ENCODE assay signal across 27 mouse cellular contexts in genomic region chr6:49166318-49166717, GRCm38 (mm10). TPM values are rescaled to one million over a fixed set of nuclear protein-coding genes. Genes with fewer than 3 reads are reported as not detected.
DNase-seq lines count a peak whose midpoint lies in the region; ATAC-seq and TF ChIP-seq lines count a peak whose summit lies in the region.
"Had no signal": no experiment of that assay in that cellular context is flagged by ENCODE, and none has a peak within 500 bp of the region (broad histone marks: within the 10 kb centered on the region; RNA-seq: fewer than 3 reads in every experiment).

No protein-coding gene starts in this region.

- H3K9me3 ChIP-seq in hindbrain, embryonic 13.5 days: no peaks in the 10 kb centered on the region
- no peaks in the 10 kb centered on the region for H3K9me3 ChIP-seq in hindbrain, embryonic 10.5 days
- H3K9me3 ChIP-seq in E14TG2a.4 (ENCODE audit: low read length): no peaks in the 10 kb centered on the region
- H3K9me3 ChIP-seq: embryonic facial prominence, embryonic 10.5 days; embryonic facial prominence, embryonic 13.5 days; forebrain, embryonic 10.5 days; forebrain, embryonic 13.5 days; hindbrain, embryonic 15.5 days; intestine, embryonic 15.5 days had no signal

- H3K4me3 ChIP-seq in hindbrain, embryonic 13.5 days: no peak overlapping the region
- no peak overlapping the region for H3K4me3 ChIP-seq in hindbrain, embryonic 10.5 days
- H3K4me3 ChIP-seq in liver, adult 2 months (ENCODE audit: insufficient read depth, low read depth, low read length): no peak overlapping the region
- H3K4me3 ChIP-seq in E14TG2a.4 (replicated peaks; ENCODE audit: low read length): peak overlapping the region; percentile 27; the same call in 1 of the 2 replicates
- H3K4me3 ChIP-seq: embryonic facial prominence, embryonic 10.5 days; embryonic facial prominence, embryonic 13.5 days; erythroblast, embryonic 14.5 days; forebrain, embryonic 10.5 days; forebrain, embryonic 13.5 days; hindbrain, embryonic 15.5 days; intestine, embryonic 15.5 days had no signal

- no peak for TF ChIP-seq CTCF in liver, adult 2 months (IDR thresholded peaks at IDR 0.05; ENCODE audit: low read depth, low read length)
- no peak for TF ChIP-seq CTCF in E14TG2a.4 (conservative IDR thresholded peaks at IDR 0.05; ENCODE audit: low read length)

- no peak for ATAC-seq in hindbrain, embryonic 13.5 days (ENCODE audit: low FRiP score)
- ATAC-seq: forebrain, embryonic 13.5 days; forebrain, embryonic 16.5 days; intestine, embryonic 15.5 days had no signal

- no peak for TF ChIP-seq POLR2A in liver, adult 2 months (IDR thresholded peaks at IDR 0.05; ENCODE audit: extremely low read depth, insufficient read depth, low read length)

- no peak overlapping the region for H3K4me2 ChIP-seq in hindbrain, embryonic 13.5 days
- H3K4me2 ChIP-seq: embryonic facial prominence, embryonic 13.5 days; forebrain, embryonic 13.5 days; heart, embryonic 11.5 days; hindbrain, embryonic 15.5 days; intestine, embryonic 15.5 days had no signal

- no peak overlapping the region for H3K9ac ChIP-seq in hindbrain, embryonic 13.5 days
- H3K9ac ChIP-seq in liver, adult 2 months (ENCODE audit: low read depth, low read length): no peak overlapping the region
- H3K9ac ChIP-seq: embryonic facial prominence, embryonic 13.5 days; forebrain, embryonic 13.5 days; hindbrain, embryonic 15.5 days; intestine, embryonic 15.5 days had no signal

- 88% methylated on average over 8 of the region's 8 CpGs for WGBS in hindbrain, embryonic 13.5 days
- 86% methylated on average over 8 of the region's 8 CpGs for WGBS in hindbrain, embryonic 10.5 days
- WGBS in liver, adult 2 months: 23% methylated on average over 8 of the region's 8 CpGs

- H3K36me3 ChIP-seq in hindbrain, embryonic 13.5 days: no peaks in the 10 kb centered on the region; the same call in 1 of the 2 replicates
- peaks cover 24% of the 10 kb centered on the region for H3K36me3 ChIP-seq in hindbrain, embryonic 10.5 days
- H3K36me3 ChIP-seq in liver, adult 2 months (ENCODE audit: control insufficient read depth, insufficient read depth, low read length): no peaks in the 10 kb centered on the region
- 0 out of 2 replicates have a peak, but pooled peaks cover 10% of the 10 kb centered on the region for H3K36me3 ChIP-seq in E14TG2a.4 (ENCODE audit: insufficient read depth, low read length)
- H3K36me3 ChIP-seq: hindbrain, embryonic 15.5 days; intestine, embryonic 15.5 days had no signal

- no peaks in the 10 kb centered on the region for H3K79me2 ChIP-seq in liver, adult 2 months (ENCODE audit: control insufficient read depth, insufficient read depth, low read length)

- H3K27ac ChIP-seq in hindbrain, embryonic 13.5 days: peak overlapping the region; percentile 30; the same call in 1 of the 2 replicates
- H3K27ac ChIP-seq in hindbrain, embryonic 10.5 days: no peak overlapping the region
- H3K27ac ChIP-seq in liver, adult 2 months (replicated peaks; ENCODE audit: insufficient read depth, low read depth, low read length): peak overlapping the region; percentile 51
- H3K27ac ChIP-seq: embryonic facial prominence, embryonic 10.5 days; embryonic facial prominence, embryonic 13.5 days; forebrain, embryonic 10.5 days; forebrain, embryonic 13.5 days; hindbrain, embryonic 15.5 days; intestine, embryonic 15.5 days had no signal

- peaks cover 21% of the 10 kb centered on the region for H3K4me1 ChIP-seq in hindbrain, embryonic 13.5 days (replicated peaks)
- H3K4me1 ChIP-seq in hindbrain, embryonic 10.5 days (replicated peaks): peaks cover 26% of the 10 kb centered on the region
- peaks cover 2% of the 10 kb centered on the region for H3K4me1 ChIP-seq in liver, adult 2 months (ENCODE audit: control insufficient read depth, insufficient read depth, low read length)
- peaks cover 62% of the 10 kb centered on the region for H3K4me1 ChIP-seq in E14TG2a.4 (replicated peaks; ENCODE audit: low read depth, low read length)

- no peaks in the 10 kb centered on the region for H3K27me3 ChIP-seq in hindbrain, embryonic 13.5 days
- no peaks in the 10 kb centered on the region for H3K27me3 ChIP-seq in hindbrain, embryonic 10.5 days (ENCODE audit: insufficient read depth, poor library complexity, severe bottlenecking)
- H3K27me3 ChIP-seq in liver, adult 2 months (ENCODE audit: control insufficient read depth, insufficient read depth, low read length): no peaks in the 10 kb centered on the region
- H3K27me3 ChIP-seq in E14TG2a.4 (ENCODE audit: insufficient read depth, low read length): no peaks in the 10 kb centered on the region
- H3K27me3 ChIP-seq: embryonic facial prominence, embryonic 13.5 days; forebrain, embryonic 13.5 days; hindbrain, embryonic 15.5 days; intestine, embryonic 15.5 days had no signal

- DNase-seq in hindbrain, embryonic 10.5 days (ENCODE audit: low spot score): no peak
- DNase-seq in liver, adult 2 months (ENCODE audit: extremely low read depth, low read depth, low spot score): peak; percentile 22
- no peak for DNase-seq in liver
- DNase-seq in ZHBTc4 (ENCODE audit: low read depth, low spot score): peak; percentile 66
- no peak for DNase-seq in spleen, adult 18-20 months
- no peak for DNase-seq in lung, postnatal 4 days
- DNase-seq: adrenal gland, postnatal 10 days; cerebellum, adult 11 months; cerebellum, adult 2 months; cerebellum, postnatal 36 days; embryo, embryonic 11 days; gastrocnemius, postnatal 10 days; gastrocnemius, postnatal 36 days; heart, adult 11 months had no signal

RNA-seq across cellular contexts. Expression of gene Igf2bp3, which starts 48.4 kb away (rescaled TPM):
- polyA plus RNA-seq in hindbrain, embryonic 13.5 days (2015; fragmentation: Nextera tagmentation; extraction: Ambion mirVana): 43.7 and 45.0 TPM in 2 replicates
- polyA plus RNA-seq in hindbrain, embryonic 10.5 days (2016; fragmentation: Nextera tagmentation; extraction: Ambion mirVana): 127 and 143 TPM in 2 replicates
- 0.27 and 0.46 TPM in 2 replicates for total RNA-seq in liver, adult 2 months (2014; rRNA removed)
- polyA plus RNA-seq in liver, adult 2 months (2012; rRNA removed): 0.05 and 0.21 TPM in 2 replicates
- total RNA-seq: heart, adult 8-10 months had no signal
- polyA plus RNA-seq: cortical plate, adult 2 months had no signal

Comparison
In these comparisons a context has a peak if more than half of its experiments do, and no peak if none do; other contexts are left out.
1. DNase-seq: peak in liver, adult 2 months (single experiment) and ZHBTc4 (single experiment); none in hindbrain, embryonic 10.5 days (single experiment), liver (single experiment), spleen, adult 18-20 months (0 of 2) and lung, postnatal 4 days (0 of 2).
2. RNA of gene Igf2bp3, which starts 48.4 kb away (polyA plus RNA-seq): 127 to 143 TPM in hindbrain, embryonic 10.5 days and 43.7 to 45.0 TPM in hindbrain, embryonic 13.5 days; 0.05 to 0.21 TPM in liver, adult 2 months; every median in the first group is over 10 times any median in the second.